Mouse (Mus musculus) kidney, embryonic 16.5 days (tissue): ENCODE data around the gene Cep295. TPM values are rescaled to one million over a fixed set of nuclear protein-coding genes. Genes with fewer than 3 reads are reported as not detected.
"Not testable (repeated sequence)": the region's sequence is repeated elsewhere in the genome, so short reads cannot be mapped to it uniquely, and the experiment has no call there.

ENCODE experiments used
- ATAC-seq: fragments of 200-750 bp; cut with Nextera tagmentation; 2 replicates; pipeline ENCODE4 v1.8.0; 2017; ENCODE audit warnings: moderate TSS enrichment; ENCODE audit not compliant: low FRiP score, low TSS enrichment
- H3K27ac ChIP-seq: fragments of 300-500 bp; sonication (generic); 2 replicates; pipeline ENCODE4 v1.5.1; 2014; ENCODE audit warnings: low read length
- H3K27me3 ChIP-seq: fragments of 300-500 bp; sonication (generic); 2 replicates; pipeline ENCODE4 v1.6.1; 2014; ENCODE audit warnings: low read length, control low read depth, mixed read lengths; ENCODE audit not compliant: insufficient read depth
- H3K36me3 ChIP-seq: fragments of 300-500 bp; sonication (generic); 2 replicates; pipeline ENCODE4 v1.6.1; 2014; ENCODE audit warnings: low read length, control low read depth, mixed read lengths; ENCODE audit not compliant: insufficient read depth
- H3K4me1 ChIP-seq: fragments of 300-500 bp; sonication (generic); 2 replicates; pipeline ENCODE4 v1.6.1; 2014; ENCODE audit warnings: low read length, control low read depth, mixed read lengths; ENCODE audit not compliant: insufficient read depth
- H3K4me2 ChIP-seq: fragments of 300-500 bp; sonication (generic); replicated peaks from 2 replicates; pipeline ENCODE4 v1.6.1; 2014; ENCODE audit warnings: low read depth, low read length
- H3K4me3 ChIP-seq: fragments of 300-500 bp; sonication (generic); 2 replicates; pipeline ENCODE4 v1.5.1; 2014; ENCODE audit warnings: mild to moderate bottlenecking, low read length
- H3K9ac ChIP-seq: fragments of 300-500 bp; sonication (generic); replicated peaks from 2 replicates; pipeline ENCODE4 v1.6.1; 2014; ENCODE audit warnings: low read length
- H3K9me3 ChIP-seq: fragments of 300-500 bp; sonication (generic); 2 replicates; pipeline ENCODE4 v1.6.1; 2016; ENCODE audit warnings: low read length, control low read depth
- WGBS: fragments of 180-500 bp; shearing (Covaris S2); extraction: QIAGEN DNeasy Blood & Tissue Kit; methylation state at CpG from one replicate; pipeline ENCODE4 v1.1.7; 2014; 5-methylcytosine and 5-hydroxymethylcytosine counted together
- polyA plus RNA-seq: library from polyadenylated mRNA; unstranded; fragments of >200 nt; fragmentation: Nextera tagmentation; extraction: Ambion mirVana; gene quantifications from 2 replicates; pipeline ENCODE4 v1.2.1, GENCODE M21; 2015

Cep295 gene
- polyA plus RNA-seq, 1 experiment from 2014 or later = 14.5 TPM

- ATAC-seq = peak; percentile 71; the same call in 1 of the 2 replicates
These were observed 7.7 kb downstream of the Cep295 start for GRCm38 (mm10) chr9:15349925-15350324.

GRCm38 (mm10) chr9:15337776-15338175 lies 19.8 kb downstream of the Cep295 start:
- peaks cover 61% of the 10 kb centered on the region for H3K36me3 ChIP-seq

More at GRCm38 (mm10) chr9:15349925-15350324, 7.7 kb downstream of the Cep295 start:
- WGBS = 41% methylated on average over 2 of the region's 2 CpGs
- Histone ChIP-seq H3K27ac (no peak overlapping the region), H3K4me2 (no peak overlapping the region), H3K4me1 (no peaks in the 10 kb centered on the region), H3K9me3 (no peaks in the 10 kb centered on the region), H3K27me3 (no peaks in the 10 kb centered on the region), H3K9ac (no peak overlapping the region), H3K4me3 (no peak overlapping the region), H3K36me3 (peaks cover 42% of the 10 kb centered on the region)

DNA sequence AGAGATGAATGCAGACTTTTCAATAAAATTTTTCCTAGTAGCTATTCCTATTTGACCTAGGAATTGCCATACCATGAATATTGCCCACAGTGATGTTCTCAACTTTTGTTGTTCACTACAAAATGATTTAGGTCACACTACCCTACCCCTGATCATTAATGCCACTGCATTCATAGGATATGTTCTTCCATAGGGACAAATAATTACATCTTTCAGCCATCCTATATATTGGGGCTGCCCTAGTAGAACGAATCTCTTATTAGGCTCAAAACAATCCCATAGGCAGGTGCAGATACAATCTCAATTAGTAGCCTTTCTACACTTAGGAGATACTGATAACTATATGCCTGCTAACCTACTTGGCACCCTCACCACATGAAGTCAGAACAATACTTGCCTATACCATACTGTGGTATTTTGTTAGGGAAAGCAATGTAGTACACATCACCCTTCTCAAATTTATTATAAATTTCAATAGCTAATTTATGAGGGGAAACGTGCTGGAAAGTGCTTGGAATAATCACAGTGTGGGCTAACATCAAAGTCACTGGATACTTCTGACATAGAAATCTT lies 39.3 kb downstream of the Cep295 start:
- peaks cover 59% of the 10 kb centered on the region for H3K36me3 ChIP-seq
- 71% methylated on average over 2 of the region's 2 CpGs for WGBS
- no peak for ATAC-seq

More at GRCm38 (mm10) chr9:15337776-15338175, 19.8 kb downstream of the Cep295 start:
- Histone ChIP-seq H3K27me3 (no peaks in the 10 kb centered on the region), H3K27ac (no peak overlapping the region), H3K9ac (no peak overlapping the region), H3K4me3 (no peak overlapping the region), H3K4me2 (no peak overlapping the region), H3K4me1 (no peaks in the 10 kb centered on the region), H3K9me3 (no peaks in the 10 kb centered on the region)
- no peak for ATAC-seq
- 87% methylated on average over 4 of the region's 4 CpGs for WGBS

DNA sequence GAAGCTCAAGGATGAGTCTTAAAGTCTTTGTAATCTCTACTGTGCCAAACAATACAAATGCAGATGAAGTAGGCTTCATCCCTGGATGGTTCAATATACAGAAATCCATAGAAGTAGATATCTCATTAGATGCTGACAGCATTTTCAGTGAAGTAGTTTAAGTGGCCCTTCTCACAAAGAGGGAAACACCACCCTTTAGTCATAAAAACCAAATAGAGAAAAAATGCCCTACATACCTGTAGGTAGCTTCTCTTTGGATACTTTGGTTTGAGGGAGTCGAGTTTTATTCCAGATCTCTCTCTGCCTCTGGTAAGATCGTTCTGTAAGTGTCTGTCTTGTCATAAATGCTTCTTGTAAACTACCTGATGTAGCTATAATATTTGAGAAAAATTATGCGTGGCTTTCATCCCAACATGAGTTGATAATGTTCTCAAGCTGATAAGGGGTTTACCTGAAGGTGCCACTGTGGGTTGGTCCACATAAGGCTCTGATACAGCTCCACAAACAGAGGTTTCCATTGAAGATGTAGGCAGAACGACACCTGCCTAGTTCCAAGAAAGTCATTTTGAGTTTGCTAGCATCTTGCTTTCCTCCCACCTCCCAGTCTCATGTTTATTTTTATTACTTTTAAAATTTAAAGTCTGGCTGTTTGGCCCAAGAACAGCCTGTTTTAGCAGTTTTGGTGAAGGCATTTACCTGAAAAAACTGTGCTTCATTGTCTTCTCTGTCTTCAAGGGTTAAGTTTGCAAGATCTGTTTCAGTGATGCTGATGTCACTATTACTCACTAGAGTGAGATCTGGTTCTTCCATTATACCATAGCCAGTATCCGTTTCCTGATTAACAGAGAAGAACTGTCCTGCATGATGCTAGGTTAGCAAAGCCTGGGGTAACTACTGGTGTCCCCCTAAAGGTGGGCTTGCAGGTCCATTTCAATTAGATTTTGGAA lies 40.1 kb downstream of the Cep295 start:
- Histone ChIP-seq H3K27me3 (no peaks in the 10 kb centered on the region), H3K36me3 (peaks cover 58% of the 10 kb centered on the region), H3K4me1 (no peaks in the 10 kb centered on the region), H3K27ac (no peak overlapping the region), H3K4me3 (no peak overlapping the region), H3K9ac (no peak overlapping the region), H3K4me2 (no peak overlapping the region), H3K9me3 (no peaks in the 10 kb centered on the region)
- no peak for ATAC-seq
- 62% methylated on average over 5 of the region's 5 CpGs for WGBS

More for the DNA sequence above, 39.3 kb downstream of the Cep295 start:
- Histone ChIP-seq H3K27ac (no peak overlapping the region), H3K9me3 (no peaks in the 10 kb centered on the region), H3K4me3 (no peak overlapping the region), H3K4me1 (no peaks in the 10 kb centered on the region), H3K4me2 (no peak overlapping the region), H3K27me3 (no peaks in the 10 kb centered on the region), H3K9ac (no peak overlapping the region)

DNA sequence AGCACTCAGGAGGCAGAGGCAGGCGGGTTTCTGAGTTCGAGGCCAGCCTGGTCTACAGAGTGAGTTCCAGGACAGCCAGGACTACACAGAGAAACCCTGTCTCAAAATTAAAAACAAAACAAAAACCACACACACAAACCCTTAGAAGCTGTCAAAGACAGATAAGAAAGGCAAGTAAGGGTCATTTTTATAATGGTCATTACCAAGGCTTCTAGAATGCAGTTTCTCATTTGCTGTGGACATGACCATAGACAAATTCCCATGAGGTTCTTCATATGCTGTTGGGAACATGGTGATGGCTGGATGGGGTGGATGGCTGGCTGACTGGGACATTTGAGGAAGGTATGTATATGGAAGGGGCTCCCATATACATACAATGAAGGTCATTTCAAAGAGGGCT lies 41.3 kb downstream of the Cep295 start:
- 100% methylated on average over 1 of the region's 2 CpGs for WGBS
- peaks cover 56% of the 10 kb centered on the region for H3K36me3 ChIP-seq
- H3K4me2 ChIP-seq, H3K9me3 ChIP-seq, H3K27ac ChIP-seq, H3K4me1 ChIP-seq, ATAC-seq, H3K9ac ChIP-seq, H3K27me3 ChIP-seq, H3K4me3 ChIP-seq: not testable (repeated sequence)

DNA sequence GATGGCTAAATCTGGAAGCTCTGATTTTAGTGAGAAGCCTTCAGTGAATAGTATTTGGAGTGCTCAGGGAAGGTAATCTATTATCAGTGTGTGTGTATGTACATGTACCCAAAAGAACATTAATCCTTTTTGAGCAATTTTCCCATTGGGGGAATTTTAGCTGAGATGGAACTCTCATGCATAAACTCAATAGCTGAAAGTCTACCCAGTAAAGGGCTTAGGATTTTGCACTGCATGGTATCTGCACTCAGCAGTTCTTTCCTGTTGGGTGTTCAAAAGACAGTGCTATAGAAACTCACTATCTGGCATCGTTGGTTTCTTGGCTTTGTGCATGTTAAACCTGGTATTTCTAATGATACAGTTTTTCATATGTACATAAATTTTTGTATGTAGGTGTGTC lies 43.0 kb downstream of the Cep295 start:
- Histone ChIP-seq H3K27me3 (no peaks in the 10 kb centered on the region), H3K27ac (no peak overlapping the region), H3K9ac (no peak overlapping the region), H3K4me1 (peaks cover under 1% of the 10 kb centered on the region; the same call in 1 of the 2 replicates), H3K4me3 (no peak overlapping the region), H3K4me2 (no peak overlapping the region), H3K9me3 (no peaks in the 10 kb centered on the region), H3K36me3 (peaks cover 65% of the 10 kb centered on the region)
- 98% methylated on average over 1 of the region's 1 CpGs for WGBS
- no peak for ATAC-seq

GRCm38 (mm10) chr9:15313633-15314032 lies 44.0 kb downstream of the Cep295 start:
- Histone ChIP-seq H3K4me2 (no peak overlapping the region), H3K27me3 (no peaks in the 10 kb centered on the region), H3K9ac (no peak overlapping the region), H3K9me3 (no peaks in the 10 kb centered on the region), H3K4me3 (no peak overlapping the region), H3K27ac (no peak overlapping the region), H3K4me1 (peaks cover 9% of the 10 kb centered on the region), H3K36me3 (peaks cover 73% of the 10 kb centered on the region)
- no peak for ATAC-seq
- 90% methylated on average over 5 of the region's 5 CpGs for WGBS

- ATAC-seq = no peak
- Histone ChIP-seq H3K9ac (no peak overlapping the region), H3K36me3 (peaks cover 65% of the 10 kb centered on the region), H3K9me3 (no peaks in the 10 kb centered on the region), H3K4me1 (peaks cover 21% of the 10 kb centered on the region), H3K4me3 (no peak overlapping the region), H3K27me3 (no peaks in the 10 kb centered on the region), H3K27ac (no peak overlapping the region), H3K4me2 (no peak overlapping the region)
- WGBS = 95% methylated on average over 2 of the region's 2 CpGs
These were observed 45.4 kb downstream of the Cep295 start for GRCm38 (mm10) chr9:15312054-15312735.

DNA sequence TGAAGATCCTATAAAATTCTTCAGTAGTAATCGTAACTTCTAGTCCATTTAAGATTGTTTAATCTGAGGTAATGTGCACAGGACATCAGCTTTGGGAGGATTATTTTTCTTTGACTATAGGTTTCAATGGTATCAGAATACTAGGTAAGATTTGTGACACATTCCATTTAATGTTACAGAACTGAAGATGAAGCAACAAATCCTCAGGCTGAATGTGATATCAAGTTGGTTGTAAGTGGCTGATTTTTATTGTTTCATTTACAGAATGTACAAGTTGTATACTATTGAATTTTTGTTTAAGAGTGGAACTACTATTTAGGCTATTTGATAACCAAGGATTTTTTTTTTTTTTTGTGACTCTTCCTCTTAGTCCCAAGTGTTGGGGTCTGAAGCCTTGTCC lies 47.4 kb downstream of the Cep295 start:
- WGBS = 76% methylated on average over 1 of the region's 1 CpGs

More for the DNA sequence above, 47.4 kb downstream of the Cep295 start:
- no peak overlapping the region for H3K4me2 ChIP-seq
- H3K4me1 ChIP-seq = peaks cover 24% of the 10 kb centered on the region
- H3K9me3 ChIP-seq = no peaks in the 10 kb centered on the region
- peaks cover 52% of the 10 kb centered on the region for H3K36me3 ChIP-seq
- H3K9ac ChIP-seq = no peak overlapping the region
- H3K27me3 ChIP-seq = no peaks in the 10 kb centered on the region
- H3K27ac ChIP-seq = no peak overlapping the region
- no peak overlapping the region for H3K4me3 ChIP-seq
- ATAC-seq = no peak
